Mouse (Mus musculus): ENCODE data around the gene Zfp354c.

Gene Zfp354c

GRCm38 (mm10) chr11:50768995-50769749, 58.4 kb downstream of the Zfp354c start:
- Histone ChIP-seq H3K36me3 (ENCODE audit: control insufficient read depth, insufficient read depth, low read length, poor library complexity, severe bottlenecking) (no peaks in the 10 kb centered on the region), H3K27me3 (ENCODE audit: control insufficient read depth, insufficient read depth, low read length, poor library complexity, severe bottlenecking) (no peaks in the 10 kb centered on the region)
- DNase-seq (ENCODE audit: low read depth, low spot score), result peak; percentile 78

GRCm38 (mm10) chr11:50767039-50767438, 60.5 kb downstream of the Zfp354c start:
- DNase-seq (ENCODE audit: low read depth, low spot score), result peak; percentile 56
- H3K36me3 ChIP-seq (ENCODE audit: control insufficient read depth, insufficient read depth, low read length, poor library complexity, severe bottlenecking), result no peaks in the 10 kb centered on the region

GRCm38 (mm10) chr11:50766461-50766860, 61.1 kb downstream of the Zfp354c start:
- H3K36me3 ChIP-seq (ENCODE audit: control insufficient read depth, insufficient read depth, low read length, poor library complexity, severe bottlenecking), result no peaks in the 10 kb centered on the region
- H3K27me3 ChIP-seq (ENCODE audit: control insufficient read depth, insufficient read depth, low read length, poor library complexity, severe bottlenecking), result no peaks in the 10 kb centered on the region
- no peak for DNase-seq (ENCODE audit: low read depth, low spot score)

More at GRCm38 (mm10) chr11:50767039-50767438, 60.5 kb downstream of the Zfp354c start:
- H3K27me3 ChIP-seq (ENCODE audit: control insufficient read depth, insufficient read depth, low read length, poor library complexity, severe bottlenecking), result no peaks in the 10 kb centered on the region

Data from splenic B cell, adult 2 months (primary cell).